Mouse (Mus musculus): ENCODE results near the gene Klhl29. TPM values are rescaled to one million over a fixed set of nuclear protein-coding genes. Genes with fewer than 3 reads are reported as not detected.

The Klhl29 gene
- polyA plus RNA-seq, 1 experiment from 2014 or later: 2.9 TPM

GRCm38 (mm10) chr12:5322444-5323087, 52.9 kb downstream of the Klhl29 start:
- no peaks in the 10 kb centered on the region for H3K27me3 ChIP-seq
- WGBS: 81% methylated on average over 9 of the region's 9 CpGs

GRCm38 (mm10) chr12:5321017-5321416, 54.5 kb downstream of the Klhl29 start:
- H3K9me3 ChIP-seq: no peaks in the 10 kb centered on the region
- WGBS: 88% methylated on average over 3 of the region's 3 CpGs
- H3K36me3 ChIP-seq: no peaks in the 10 kb centered on the region
- H3K4me3 ChIP-seq (replicated peaks): no peak overlapping the region
- no peak for ATAC-seq (ENCODE audit: insufficient number of reproducible peaks, insufficient read depth, low FRiP score, low TSS enrichment, low read depth)
- H3K27ac ChIP-seq: no peak overlapping the region
- H3K4me1 ChIP-seq (replicated peaks): peaks cover 29% of the 10 kb centered on the region
- H3K27me3 ChIP-seq: no peaks in the 10 kb centered on the region
- no peak overlapping the region for H3K4me2 ChIP-seq
- H3K9ac ChIP-seq (replicated peaks): no peak overlapping the region

More at GRCm38 (mm10) chr12:5322444-5323087, 52.9 kb downstream of the Klhl29 start:
- H3K4me2 ChIP-seq: no peak overlapping the region
- ATAC-seq (ENCODE audit: insufficient number of reproducible peaks, insufficient read depth, low FRiP score, low TSS enrichment, low read depth): no peak
- peaks cover 18% of the 10 kb centered on the region for H3K4me1 ChIP-seq (replicated peaks)
- H3K27ac ChIP-seq: no peak overlapping the region
- no peak overlapping the region for H3K4me3 ChIP-seq (replicated peaks)
- H3K9ac ChIP-seq (replicated peaks): no peak overlapping the region
- no peaks in the 10 kb centered on the region for H3K9me3 ChIP-seq
- no peaks in the 10 kb centered on the region for H3K36me3 ChIP-seq

- H3K4me1 ChIP-seq (replicated peaks): peaks cover 35% of the 10 kb centered on the region
- no peaks in the 10 kb centered on the region for H3K27me3 ChIP-seq
- no peak overlapping the region for H3K9ac ChIP-seq (replicated peaks)
- peak overlapping the region; percentile 23; the same call in 1 of the 2 replicates for H3K27ac ChIP-seq
- H3K36me3 ChIP-seq: no peaks in the 10 kb centered on the region
- no peaks in the 10 kb centered on the region for H3K9me3 ChIP-seq
- no peak overlapping the region for H3K4me2 ChIP-seq
- no peak overlapping the region for H3K4me3 ChIP-seq (replicated peaks)
- 13% methylated on average over 12 of the region's 12 CpGs for WGBS
- peak; percentile 50; the same call in 1 of the 2 replicates for ATAC-seq (ENCODE audit: insufficient number of reproducible peaks, insufficient read depth, low FRiP score, low TSS enrichment, low read depth)
Observed at GRCm38 (mm10) chr12:5319359-5319973, 56.0 kb downstream of the Klhl29 start.

GRCm38 (mm10) chr12:5316029-5316567, 59.4 kb downstream of the Klhl29 start:
- no peaks in the 10 kb centered on the region for H3K9me3 ChIP-seq
- H3K9ac ChIP-seq (replicated peaks): no peak overlapping the region
- WGBS: 74% methylated on average over 9 of the region's 9 CpGs
- H3K4me3 ChIP-seq (replicated peaks): no peak overlapping the region
- no peaks in the 10 kb centered on the region for H3K27me3 ChIP-seq
- H3K4me2 ChIP-seq: no peak overlapping the region
- no peak for ATAC-seq (ENCODE audit: insufficient number of reproducible peaks, insufficient read depth, low FRiP score, low TSS enrichment, low read depth)
- peaks cover 39% of the 10 kb centered on the region for H3K4me1 ChIP-seq (replicated peaks)
- peak overlapping the region; percentile 50; the same call in 1 of the 2 replicates for H3K27ac ChIP-seq
- peaks cover 5% of the 10 kb centered on the region for H3K36me3 ChIP-seq

- WGBS: 93% methylated on average over 2 of the region's 2 CpGs
- no peaks in the 10 kb centered on the region for H3K9me3 ChIP-seq
- no peaks in the 10 kb centered on the region for H3K4me1 ChIP-seq (replicated peaks)
- no peaks in the 10 kb centered on the region for H3K27me3 ChIP-seq
- H3K4me2 ChIP-seq: no peak overlapping the region
- H3K4me3 ChIP-seq (replicated peaks): no peak overlapping the region
- no peak overlapping the region for H3K27ac ChIP-seq
- H3K9ac ChIP-seq (replicated peaks): no peak overlapping the region
- peaks cover 6% of the 10 kb centered on the region for H3K36me3 ChIP-seq
- no peak for ATAC-seq (ENCODE audit: insufficient number of reproducible peaks, insufficient read depth, low FRiP score, low TSS enrichment, low read depth)
Observed at GRCm38 (mm10) chr12:5307923-5308322, 67.6 kb downstream of the Klhl29 start.

GRCm38 (mm10) chr12:5305466-5305865, 70.0 kb downstream of the Klhl29 start:
- H3K4me1 ChIP-seq (replicated peaks): peaks cover 6% of the 10 kb centered on the region; the same call in 1 of the 2 replicates
- H3K4me3 ChIP-seq (replicated peaks): no peak overlapping the region
- ATAC-seq (ENCODE audit: insufficient number of reproducible peaks, insufficient read depth, low FRiP score, low TSS enrichment, low read depth): no peak
- H3K27me3 ChIP-seq: no peaks in the 10 kb centered on the region
- H3K4me2 ChIP-seq: no peak overlapping the region
- no peaks in the 10 kb centered on the region for H3K36me3 ChIP-seq
- H3K27ac ChIP-seq: no peak overlapping the region
- no peaks in the 10 kb centered on the region for H3K9me3 ChIP-seq
- H3K9ac ChIP-seq (replicated peaks): no peak overlapping the region
- 45% methylated on average over 1 of the region's 1 CpGs for WGBS

GRCm38 (mm10) chr12:5303912-5304311, 71.6 kb downstream of the Klhl29 start:
- no peak for ATAC-seq (ENCODE audit: insufficient number of reproducible peaks, insufficient read depth, low FRiP score, low TSS enrichment, low read depth)
- Histone ChIP-seq H3K27ac (no peak overlapping the region), H3K9me3 (no peaks in the 10 kb centered on the region), H3K4me1 (replicated peaks) (peaks cover 17% of the 10 kb centered on the region), H3K9ac (replicated peaks) (no peak overlapping the region), H3K36me3 (no peaks in the 10 kb centered on the region), H3K4me2 (no peak overlapping the region), H3K27me3 (no peaks in the 10 kb centered on the region), H3K4me3 (replicated peaks) (no peak overlapping the region)
- 90% methylated on average over 5 of the region's 5 CpGs for WGBS

- Histone ChIP-seq H3K4me3 (replicated peaks) (no peak overlapping the region), H3K4me2 (no peak overlapping the region), H3K9me3 (no peaks in the 10 kb centered on the region), H3K4me1 (replicated peaks) (peaks cover 17% of the 10 kb centered on the region), H3K9ac (replicated peaks) (no peak overlapping the region), H3K27ac (no peak overlapping the region), H3K36me3 (no peaks in the 10 kb centered on the region), H3K27me3 (no peaks in the 10 kb centered on the region)
- WGBS: 92% methylated on average over 4 of the region's 4 CpGs
- no peak for ATAC-seq (ENCODE audit: insufficient number of reproducible peaks, insufficient read depth, low FRiP score, low TSS enrichment, low read depth)
Observed at GRCm38 (mm10) chr12:5303100-5303499, 72.4 kb downstream of the Klhl29 start.

GRCm38 (mm10) chr12:5301841-5302240, 73.6 kb downstream of the Klhl29 start:
- H3K36me3 ChIP-seq: no peaks in the 10 kb centered on the region
- H3K4me1 ChIP-seq (replicated peaks): peaks cover 17% of the 10 kb centered on the region
- no peak for ATAC-seq (ENCODE audit: insufficient number of reproducible peaks, insufficient read depth, low FRiP score, low TSS enrichment, low read depth)
- no peak overlapping the region for H3K27ac ChIP-seq
- no peak overlapping the region for H3K4me2 ChIP-seq
- no peaks in the 10 kb centered on the region for H3K27me3 ChIP-seq
- H3K9me3 ChIP-seq: no peaks in the 10 kb centered on the region
- WGBS: 67% methylated on average over 5 of the region's 5 CpGs
- no peak overlapping the region for H3K4me3 ChIP-seq (replicated peaks)
- H3K9ac ChIP-seq (replicated peaks): no peak overlapping the region

- H3K4me1 ChIP-seq (replicated peaks): peaks cover 15% of the 10 kb centered on the region
- H3K36me3 ChIP-seq: no peaks in the 10 kb centered on the region
- H3K9me3 ChIP-seq: no peaks in the 10 kb centered on the region
- H3K9ac ChIP-seq (replicated peaks): no peak overlapping the region
- H3K27ac ChIP-seq: no peak overlapping the region
- no peak for ATAC-seq (ENCODE audit: insufficient number of reproducible peaks, insufficient read depth, low FRiP score, low TSS enrichment, low read depth)
- WGBS: 82% methylated on average over 7 of the region's 7 CpGs
- no peaks in the 10 kb centered on the region for H3K27me3 ChIP-seq
- no peak overlapping the region for H3K4me3 ChIP-seq (replicated peaks)
- H3K4me2 ChIP-seq: no peak overlapping the region
Observed at GRCm38 (mm10) chr12:5296422-5296821, 79.1 kb downstream of the Klhl29 start.

GRCm38 (mm10) chr12:5292316-5292715, 83.2 kb downstream of the Klhl29 start:
- H3K9ac ChIP-seq (replicated peaks): no peak overlapping the region
- H3K27ac ChIP-seq: no peak overlapping the region
- no peaks in the 10 kb centered on the region for H3K4me1 ChIP-seq (replicated peaks)
- no peak overlapping the region for H3K4me2 ChIP-seq
- H3K36me3 ChIP-seq: no peaks in the 10 kb centered on the region
- 89% methylated on average over 7 of the region's 7 CpGs for WGBS
- no peaks in the 10 kb centered on the region for H3K9me3 ChIP-seq
- no peak for ATAC-seq (ENCODE audit: insufficient number of reproducible peaks, insufficient read depth, low FRiP score, low TSS enrichment, low read depth)
- H3K27me3 ChIP-seq: no peaks in the 10 kb centered on the region
- H3K4me3 ChIP-seq (replicated peaks): no peak overlapping the region

Data from limb, embryonic 12.5 days (tissue).